Mouse (Mus musculus) testis, adult 2 months (tissue): ENCODE data around the gene Scyl1. TPM values are rescaled to one million over a fixed set of nuclear protein-coding genes. Genes with fewer than 3 reads are reported as not detected.

Source experiments
- H3K27ac ChIP-seq: fragments of 200-500 bp; 2 replicates; pipeline ENCODE4 v1.5.1; 2012; ENCODE audit warnings: low read depth, low read length; ENCODE audit not compliant: control insufficient read depth, insufficient read depth
- H3K27me3 ChIP-seq: fragments of 200-500 bp; 2 replicates; pipeline ENCODE4 v1.6.1; 2012; ENCODE audit warnings: mild to moderate bottlenecking, low read length, moderate library complexity; ENCODE audit not compliant: control insufficient read depth, insufficient read depth
- H3K36me3 ChIP-seq: fragments of 200-500 bp; 2 replicates; pipeline ENCODE4 v1.6.1; 2012; ENCODE audit warnings: mild to moderate bottlenecking, low read length; ENCODE audit not compliant: control insufficient read depth, insufficient read depth
- H3K4me1 ChIP-seq: fragments of 200-500 bp; 2 replicates; pipeline ENCODE4 v1.6.1; 2012; ENCODE audit warnings: low read length; ENCODE audit not compliant: control insufficient read depth, insufficient read depth
- H3K4me3 ChIP-seq: fragments of 200-500 bp; 2 replicates; pipeline ENCODE4 v1.5.1; 2012; ENCODE audit warnings: low read depth, mild to moderate bottlenecking, low read length, moderate library complexity, mixed read lengths; ENCODE audit not compliant: control insufficient read depth
- CTCF ChIP-seq: fragments of 200-500 bp; IDR thresholded peaks from 2 replicates; pipeline ENCODE4 v1.5.1; 2012; ENCODE audit warnings: low read depth, mild to moderate bottlenecking, inconsistent platforms, low read length, moderate library complexity; ENCODE audit not compliant: control insufficient read depth, insufficient read depth, insufficient replicate concordance
- POLR2A ChIP-seq: fragments of 200-500 bp; IDR thresholded peaks from 2 replicates; pipeline ENCODE4 v1.6.1; 2012; ENCODE audit warnings: low read depth, mild to moderate bottlenecking, inconsistent platforms, low read length, moderate library complexity; ENCODE audit not compliant: control insufficient read depth
- polyA plus RNA-seq: library from polyadenylated mRNA; depleted of rRNA; stranded (reverse); fragments of >200 nt; gene quantifications from 2 replicates; pipeline ENCODE4 v1.2.3, GENCODE M21; 2012

Gene Scyl1
- polyA plus RNA-seq, 1 experiment: 43.1 TPM

DNA sequence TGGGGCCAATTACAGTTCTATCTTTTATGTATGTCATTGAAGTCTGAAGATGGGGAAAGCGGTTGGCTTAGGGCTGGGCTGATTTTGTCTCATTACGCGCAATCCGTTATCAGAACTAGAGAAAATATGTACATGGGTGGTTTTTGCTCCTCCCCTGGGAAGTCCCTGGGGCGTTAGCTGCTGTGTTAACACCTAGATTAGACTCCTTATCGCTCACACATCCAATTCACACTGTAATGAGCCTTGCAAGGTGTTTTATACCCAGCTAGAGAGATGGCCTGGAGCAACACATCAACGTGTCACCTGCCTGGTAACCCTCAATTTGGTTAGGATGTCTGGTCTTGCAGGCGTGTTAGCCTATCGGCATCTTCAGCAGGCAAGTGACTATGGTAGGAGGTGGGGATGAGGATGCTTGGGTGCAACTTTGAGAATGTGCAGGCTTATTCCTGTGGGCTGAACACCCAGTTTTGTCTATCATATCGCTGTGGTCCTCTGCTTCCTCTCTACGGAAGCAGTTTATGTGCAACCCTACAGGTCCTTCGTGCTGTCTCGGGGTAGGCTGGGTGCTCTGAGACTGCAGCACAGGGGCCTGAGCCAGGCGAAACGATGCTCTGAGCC, 44.1 kb downstream of the Scyl1 start:
- H3K4me3 ChIP-seq: peak overlapping the region; percentile 91
- H3K36me3 ChIP-seq: no peaks in the 10 kb centered on the region
- no peak for TF ChIP-seq POLR2A
- no peak for TF ChIP-seq CTCF
- no peaks in the 10 kb centered on the region for H3K27me3 ChIP-seq
- H3K27ac ChIP-seq: peak overlapping the region; percentile 2; the same call in 1 of the 2 replicates
- H3K4me1 ChIP-seq: peaks cover 48% of the 10 kb centered on the region

GRCm38 (mm10) chr19:5725767-5726515, 45.3 kb downstream of the Scyl1 start, which contains the start of gene Ehbp1l1:
Gene Ehbp1l1, minus strand, starts transcription at chr19:5726317.
- H3K36me3 ChIP-seq: peaks cover 3% of the 10 kb centered on the region; the same call in 1 of the 2 replicates
- TF ChIP-seq CTCF: no peak
- peak; percentile 45 for TF ChIP-seq POLR2A
- H3K27me3 ChIP-seq: no peaks in the 10 kb centered on the region
- H3K4me1 ChIP-seq: peaks cover 44% of the 10 kb centered on the region
- peak within 1 kb of the TSS; percentile 84 for H3K27ac ChIP-seq
- peak within 1 kb of the TSS; percentile 91 for H3K4me3 ChIP-seq

DNA sequence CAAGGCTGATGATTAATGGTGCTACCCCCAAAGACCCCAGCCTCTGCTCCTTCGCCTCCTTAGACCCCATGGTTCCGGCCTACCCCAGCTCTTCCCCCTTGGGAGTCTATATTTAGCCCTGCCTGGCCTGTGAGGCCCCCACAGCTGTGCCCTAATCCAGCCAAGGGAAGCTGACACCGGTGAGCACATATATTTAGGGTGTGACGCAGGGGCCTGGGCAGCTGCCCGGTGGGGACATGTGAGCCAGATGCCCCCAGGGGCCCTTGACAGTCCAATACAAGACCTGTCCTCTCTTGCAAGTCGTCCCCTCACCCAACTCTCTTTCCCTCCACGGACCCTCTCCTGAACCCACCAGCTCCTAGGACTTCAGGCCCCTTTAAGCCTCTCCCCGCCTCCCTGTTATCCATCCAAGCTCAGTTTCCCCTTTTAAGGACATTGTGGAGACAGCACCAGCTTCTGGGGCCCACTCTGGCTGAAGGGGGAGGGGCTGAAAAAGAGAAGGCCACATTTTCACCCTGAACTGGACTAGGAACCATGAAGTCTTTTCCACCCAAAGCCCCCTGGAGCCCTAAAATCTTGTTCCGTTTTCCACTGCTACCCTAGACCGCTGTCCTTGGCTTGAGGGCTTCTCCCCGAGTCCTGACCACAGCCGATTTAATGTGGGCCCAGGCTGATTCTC, 46.1 kb downstream of the Scyl1 start:
- peaks cover 3% of the 10 kb centered on the region; the same call in 1 of the 2 replicates for H3K36me3 ChIP-seq

GRCm38 (mm10) chr19:5724549-5724941, 46.7 kb downstream of the Scyl1 start:
- no peaks in the 10 kb centered on the region for H3K27me3 ChIP-seq
- H3K4me1 ChIP-seq: peaks cover 35% of the 10 kb centered on the region
- peak overlapping the region; percentile 15; the same call in 1 of the 2 replicates for H3K27ac ChIP-seq
- TF ChIP-seq POLR2A (peak; percentile 21; the same call in 1 of the 2 replicates), CTCF (no peak)
- H3K36me3 ChIP-seq: peaks cover 3% of the 10 kb centered on the region; the same call in 1 of the 2 replicates
- H3K4me3 ChIP-seq: peak overlapping the region; percentile 91

More for the DNA sequence above, 46.1 kb downstream of the Scyl1 start:
- Histone ChIP-seq H3K4me1 (peaks cover 38% of the 10 kb centered on the region), H3K27ac (peak overlapping the region; percentile 84; the same call in 1 of the 2 replicates), H3K4me3 (peak overlapping the region; percentile 91), H3K27me3 (no peaks in the 10 kb centered on the region)
- TF ChIP-seq POLR2A (no peak), CTCF (no peak)

- Histone ChIP-seq H3K27me3 (no peaks in the 10 kb centered on the region), H3K27ac (no peak overlapping the region), H3K36me3 (peaks cover 3% of the 10 kb centered on the region; the same call in 1 of the 2 replicates), H3K4me1 (peaks cover 31% of the 10 kb centered on the region), H3K4me3 (peak overlapping the region; percentile 91; the same call in 1 of the 2 replicates)
- TF ChIP-seq CTCF (no peak), POLR2A (no peak)
These were observed 47.2 kb downstream of the Scyl1 start for GRCm38 (mm10) chr19:5723934-5724548.

GRCm38 (mm10) chr19:5722848-5723425, 48.3 kb downstream of the Scyl1 start:
- Histone ChIP-seq H3K4me1 (peaks cover 22% of the 10 kb centered on the region), H3K27me3 (no peaks in the 10 kb centered on the region), H3K27ac (no peak overlapping the region), H3K4me3 (no peak overlapping the region), H3K36me3 (peaks cover 3% of the 10 kb centered on the region; the same call in 1 of the 2 replicates)
- TF ChIP-seq POLR2A (no peak), CTCF (no peak)

- no peak for TF ChIP-seq POLR2A
- no peak for TF ChIP-seq CTCF
These were observed 50.0 kb downstream of the Scyl1 start for GRCm38 (mm10) chr19:5721233-5721632.

More at GRCm38 (mm10) chr19:5721233-5721632, 50.0 kb downstream of the Scyl1 start:
- Histone ChIP-seq H3K4me1 (peaks cover 11% of the 10 kb centered on the region), H3K36me3 (peaks cover 3% of the 10 kb centered on the region; the same call in 1 of the 2 replicates), H3K27me3 (no peaks in the 10 kb centered on the region), H3K27ac (no peak overlapping the region), H3K4me3 (peak overlapping the region; percentile 33)
